Mouse (Mus musculus) G1E (cell line): ENCODE results near the gene Bicral.

Experiments used
- CTCF ChIP-seq: IDR thresholded peaks from 2 replicates; pipeline ENCODE4 v1.5.1; 2012; ENCODE audit warnings: low read depth, low read length, inconsistent platforms, mixed read lengths
- GATA1 ChIP-seq: IDR thresholded peaks from 2 replicates; pipeline ENCODE4 v1.6.1; 2012; ENCODE audit warnings: borderline replicate concordance, low read length, inconsistent platforms, mixed read lengths
- GATA2 ChIP-seq: IDR thresholded peaks from 2 replicates; pipeline ENCODE4 v1.6.1; 2012; ENCODE audit warnings: low read depth, low read length, inconsistent platforms, borderline replicate concordance

DNA sequence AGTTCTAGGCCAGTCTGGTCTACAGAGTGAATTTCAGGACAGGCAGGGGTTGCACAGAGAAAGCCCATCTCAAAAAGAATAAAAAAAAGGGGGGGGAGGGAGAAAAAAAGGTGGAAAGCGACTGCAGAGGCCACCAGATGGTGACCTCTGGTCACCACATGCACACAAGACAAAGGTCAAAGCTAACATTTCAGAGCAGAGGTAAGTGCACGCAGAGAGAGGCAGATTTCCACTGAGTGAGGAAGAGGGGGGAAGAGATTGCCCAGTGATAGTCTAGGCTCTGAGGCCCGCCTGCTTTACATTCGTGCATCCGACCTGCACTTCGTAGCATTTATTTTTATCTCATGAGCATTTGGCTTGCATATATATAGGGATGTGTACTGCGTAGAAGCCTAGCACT, 14.5 kb upstream of the Bicral start:
- no peak for TF ChIP-seq CTCF
- no peak for TF ChIP-seq GATA1
- no peak for TF ChIP-seq GATA2
